Mouse (Mus musculus): Measurements from ENCODE around the gene Gnaz. TPM values are rescaled to one million over a fixed set of nuclear protein-coding genes. Genes with fewer than 3 reads are reported as not detected.
A peak's percentile ranks its signal among the peaks of the same experiment; 100 is the strongest.

The Gnaz gene
- polyA plus RNA-seq, 1 experiment from 2014 or later = 3.7 TPM

DNA sequence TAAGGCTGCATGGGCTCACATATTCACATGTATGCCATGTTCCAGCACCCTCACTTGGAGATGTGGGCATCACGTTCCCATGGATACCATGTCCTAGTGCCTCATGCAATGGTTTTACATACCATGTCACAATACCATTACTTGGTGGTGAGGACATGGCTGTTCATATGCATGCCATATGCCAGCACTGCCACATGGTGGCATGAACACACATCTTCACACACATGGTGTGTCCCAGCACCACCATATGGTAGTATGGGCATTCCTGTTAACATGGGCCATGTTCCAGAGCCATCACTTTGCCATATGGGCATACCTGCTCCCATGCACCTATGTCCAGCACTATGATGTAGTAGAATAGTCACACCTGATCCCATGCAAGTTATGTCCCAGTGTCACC lies 26.2 kb upstream of the Gnaz start:
- DNase-seq (no peak), ATAC-seq (no peak)
- no peaks in the 10 kb centered on the region for H3K4me1 ChIP-seq (ENCODE audit: insufficient read depth)
- H3K9me3 ChIP-seq (ENCODE audit: low read length) = no peaks in the 10 kb centered on the region
- H3K27ac ChIP-seq (ENCODE audit: low read depth) = no peak overlapping the region
- TF ChIP-seq EP300 (IDR thresholded peaks at IDR 0.05; ENCODE audit: low read depth) = no peak
- peak; percentile 20; the same call in 1 of the 2 replicates for TF ChIP-seq CTCF (IDR thresholded peaks at IDR 0.05; ENCODE audit: low read depth)
- no peak overlapping the region for H3K4me3 ChIP-seq (ENCODE audit: low read depth, low read length)
- no peaks in the 10 kb centered on the region for H3K27me3 ChIP-seq (ENCODE audit: insufficient read depth, low read length)
- no peak overlapping the region for H3K4me2 ChIP-seq (ENCODE audit: low read depth, low read length)
- H3K36me3 ChIP-seq (replicated peaks; ENCODE audit: insufficient read depth, low read length) = no peaks in the 10 kb centered on the region
- WGBS (ENCODE audit: insufficient replicate concordance) = 77% methylated on average over 1 of the region's 1 CpGs
- H3K9ac ChIP-seq (replicated peaks) = no peak overlapping the region

DNA sequence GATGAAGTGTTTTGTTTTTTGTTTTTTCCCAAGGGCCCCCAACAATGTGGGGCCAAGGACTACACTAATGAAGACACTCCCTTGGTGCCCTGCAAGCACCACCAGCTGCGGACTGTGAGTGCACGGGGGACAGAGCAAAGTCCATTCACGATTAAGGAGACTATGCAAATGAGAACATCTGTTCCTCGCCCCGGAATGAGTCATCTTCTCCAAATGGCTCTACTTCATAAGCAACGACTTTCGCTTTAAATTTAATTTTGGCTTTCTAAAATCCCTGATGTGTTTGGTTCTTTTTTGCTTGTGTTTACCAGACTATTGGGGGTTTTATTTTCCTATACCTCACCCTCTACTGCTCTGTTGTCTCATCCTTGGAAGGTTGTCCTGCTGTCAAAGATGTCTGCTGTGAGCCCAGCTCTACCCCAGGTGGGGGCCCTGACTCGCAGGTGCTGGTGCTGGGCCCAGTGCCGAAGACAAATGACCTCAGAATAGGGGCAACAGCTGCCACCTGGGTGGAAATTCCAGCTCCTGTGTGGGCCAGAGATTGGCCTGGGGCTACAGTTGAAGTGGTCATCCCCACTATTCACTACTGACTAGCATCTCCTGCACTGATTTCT lies 14.0 kb upstream of the Gnaz start:
- Histone ChIP-seq H3K4me2 (ENCODE audit: low read depth, low read length) (no peak overlapping the region), H3K27ac (ENCODE audit: low read depth) (no peak overlapping the region), H3K9me3 (ENCODE audit: low read length) (no peaks in the 10 kb centered on the region), H3K36me3 (replicated peaks; ENCODE audit: insufficient read depth, low read length) (no peaks in the 10 kb centered on the region), H3K4me1 (ENCODE audit: insufficient read depth) (no peaks in the 10 kb centered on the region), H3K4me3 (ENCODE audit: low read depth, low read length) (no peak overlapping the region), H3K27me3 (ENCODE audit: insufficient read depth, low read length) (no peaks in the 10 kb centered on the region), H3K9ac (replicated peaks) (no peak overlapping the region)
- no peak for ATAC-seq
- 50% methylated on average over 9 of the region's 9 CpGs for WGBS (ENCODE audit: insufficient replicate concordance)
- no peak for DNase-seq
- TF ChIP-seq CTCF (IDR thresholded peaks at IDR 0.05; ENCODE audit: low read depth) (no peak), EP300 (IDR thresholded peaks at IDR 0.05; ENCODE audit: low read depth) (no peak)

DNA sequence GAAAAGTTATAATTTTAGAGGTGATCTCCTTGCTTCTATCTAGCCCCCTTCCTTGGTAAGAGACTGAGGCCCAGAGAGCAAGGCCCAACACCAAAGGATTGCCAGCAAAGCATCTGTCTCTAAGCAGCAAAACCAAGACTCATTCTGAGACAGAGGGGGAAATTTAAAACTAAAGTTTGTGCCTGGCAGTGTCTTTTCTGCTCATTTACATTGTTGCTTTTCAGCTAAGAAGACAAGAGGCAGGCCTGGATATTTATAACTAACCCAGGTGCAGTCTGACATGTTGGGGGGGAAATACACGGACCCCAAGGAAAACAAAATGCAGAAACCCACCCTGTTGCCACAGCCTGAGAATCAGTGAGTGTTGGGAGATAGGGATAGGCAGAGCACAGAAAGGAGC lies 2.6 kb upstream of the Gnaz start:
- peaks cover 16% of the 10 kb centered on the region for H3K27me3 ChIP-seq (ENCODE audit: insufficient read depth, low read length)
- no peak overlapping the region for H3K27ac ChIP-seq (ENCODE audit: low read depth)
- no peak for ATAC-seq

DNA sequence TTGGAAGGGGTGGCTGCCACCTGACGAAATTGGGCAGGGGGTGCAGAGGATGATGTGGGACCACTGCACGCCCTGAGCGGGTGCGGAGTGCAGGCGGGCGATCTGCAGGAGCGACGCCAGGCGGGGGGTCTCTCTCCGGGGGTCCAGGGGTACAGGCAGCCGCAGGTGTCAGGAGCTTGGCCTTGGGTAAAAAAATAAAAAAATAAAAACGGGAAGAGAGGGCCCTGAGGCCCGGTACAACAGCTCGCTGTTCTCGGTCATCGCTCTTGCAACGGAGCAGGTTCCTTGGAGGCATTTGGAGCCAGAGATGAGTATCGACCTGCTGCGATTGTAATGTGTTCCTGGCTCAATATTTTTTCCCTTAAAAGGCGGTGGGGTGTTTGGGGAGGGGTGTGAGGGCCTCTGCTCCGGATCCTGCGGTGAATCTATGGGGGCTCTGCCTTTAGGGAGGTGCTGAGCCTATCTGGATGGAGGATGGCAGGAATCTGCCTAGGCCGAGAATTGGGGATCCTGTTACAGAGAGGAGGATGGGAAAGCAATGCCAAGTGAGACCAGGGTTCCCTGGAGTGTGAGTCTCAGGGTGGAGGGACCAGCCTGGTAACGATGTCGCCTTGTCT lies 782 bp downstream of the Gnaz start:
- TF ChIP-seq EP300 (IDR thresholded peaks at IDR 0.05; ENCODE audit: low read depth) = no peak
- no peak for TF ChIP-seq CTCF (IDR thresholded peaks at IDR 0.05; ENCODE audit: low read depth)
- Histone ChIP-seq H3K27me3 (ENCODE audit: insufficient read depth, low read length) (peaks cover 16% of the 10 kb centered on the region), H3K9ac (replicated peaks) (no peak overlapping the region), H3K4me1 (ENCODE audit: insufficient read depth) (peaks cover 14% of the 10 kb centered on the region), H3K4me3 (ENCODE audit: low read depth, low read length) (peak overlapping the region; percentile 46), H3K27ac (ENCODE audit: low read depth) (no peak overlapping the region), H3K36me3 (replicated peaks; ENCODE audit: insufficient read depth, low read length) (no peaks in the 10 kb centered on the region), H3K4me2 (ENCODE audit: low read depth, low read length) (peak overlapping the region; percentile 75), H3K9me3 (ENCODE audit: low read length) (no peaks in the 10 kb centered on the region)
- no peak for DNase-seq
- ATAC-seq = no peak
- WGBS (ENCODE audit: insufficient replicate concordance) = 10% methylated on average over 25 of the region's 25 CpGs

More for the DNA sequence above, 2.6 kb upstream of the Gnaz start:
- no peaks in the 10 kb centered on the region for H3K36me3 ChIP-seq (replicated peaks; ENCODE audit: insufficient read depth, low read length)
- H3K4me3 ChIP-seq (ENCODE audit: low read depth, low read length) = no peak overlapping the region
- WGBS (ENCODE audit: insufficient replicate concordance) = 65% methylated on average over 1 of the region's 1 CpGs
- no peaks in the 10 kb centered on the region for H3K9me3 ChIP-seq (ENCODE audit: low read length)
- no peak overlapping the region for H3K4me2 ChIP-seq (ENCODE audit: low read depth, low read length)
- peaks cover 14% of the 10 kb centered on the region for H3K4me1 ChIP-seq (ENCODE audit: insufficient read depth)
- no peak for DNase-seq
- H3K9ac ChIP-seq (replicated peaks) = no peak overlapping the region
- TF ChIP-seq EP300 (IDR thresholded peaks at IDR 0.05; ENCODE audit: low read depth) = no peak
- no peak for TF ChIP-seq CTCF (IDR thresholded peaks at IDR 0.05; ENCODE audit: low read depth)

DNA sequence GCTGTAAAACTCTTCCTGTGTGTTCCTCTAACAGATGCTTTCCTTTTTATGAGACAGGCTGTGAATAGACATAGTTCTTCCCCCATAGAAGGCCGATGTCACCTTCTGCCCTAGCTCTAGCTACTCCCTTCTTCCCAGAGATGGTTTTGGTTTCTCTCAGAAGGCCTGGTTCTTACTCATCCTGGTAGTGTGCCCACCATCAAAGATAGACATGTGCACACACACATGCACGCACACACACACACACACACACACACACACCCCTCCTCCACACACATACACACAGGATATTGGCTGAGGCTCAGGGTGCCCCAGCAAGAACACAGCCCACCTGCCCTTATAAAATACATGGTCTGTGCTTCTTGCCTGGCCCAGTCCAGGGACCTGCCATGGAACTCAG lies 2.3 kb downstream of the Gnaz start:
- WGBS (ENCODE audit: insufficient replicate concordance) = 69% methylated on average over 2 of the region's 2 CpGs
- Histone ChIP-seq H3K4me2 (ENCODE audit: low read depth, low read length) (no peak overlapping the region), H3K9ac (replicated peaks) (no peak overlapping the region), H3K4me1 (ENCODE audit: insufficient read depth) (peaks cover 14% of the 10 kb centered on the region), H3K4me3 (ENCODE audit: low read depth, low read length) (no peak overlapping the region), H3K9me3 (ENCODE audit: low read length) (no peaks in the 10 kb centered on the region), H3K36me3 (replicated peaks; ENCODE audit: insufficient read depth, low read length) (no peaks in the 10 kb centered on the region), H3K27me3 (ENCODE audit: insufficient read depth, low read length) (peaks cover 16% of the 10 kb centered on the region), H3K27ac (ENCODE audit: low read depth) (no peak overlapping the region)
- no peak for TF ChIP-seq CTCF (IDR thresholded peaks at IDR 0.05; ENCODE audit: low read depth)
- no peak for TF ChIP-seq EP300 (IDR thresholded peaks at IDR 0.05; ENCODE audit: low read depth)
- no peak for ATAC-seq
- no peak for DNase-seq

DNA sequence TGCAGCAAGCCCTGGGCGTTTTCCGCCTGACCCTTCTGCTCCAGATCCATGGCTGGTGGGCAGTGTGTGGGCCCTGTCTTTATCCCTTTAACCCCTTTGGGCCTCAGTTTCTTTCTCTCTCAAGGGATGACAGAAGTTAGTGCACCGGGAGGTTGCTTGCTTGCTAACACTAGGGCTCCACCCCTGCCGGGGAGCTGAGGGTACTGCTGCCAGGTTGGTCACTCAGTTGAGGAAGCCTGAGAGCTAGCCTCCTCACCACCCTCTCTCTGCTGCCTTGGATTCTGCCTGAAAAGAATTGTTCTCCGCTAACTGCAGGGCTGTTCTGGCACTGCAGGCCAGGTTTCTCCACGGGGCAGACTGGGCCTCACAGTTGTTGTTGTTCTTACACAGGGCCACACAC lies 6.0 kb downstream of the Gnaz start:
- WGBS (ENCODE audit: insufficient replicate concordance) = 72% methylated on average over 6 of the region's 6 CpGs
- no peak for DNase-seq

More for the DNA sequence above, 6.0 kb downstream of the Gnaz start:
- no peak overlapping the region for H3K4me2 ChIP-seq (ENCODE audit: low read depth, low read length)
- no peak overlapping the region for H3K27ac ChIP-seq (ENCODE audit: low read depth)
- H3K27me3 ChIP-seq (ENCODE audit: insufficient read depth, low read length) = peaks cover 7% of the 10 kb centered on the region
- H3K4me3 ChIP-seq (ENCODE audit: low read depth, low read length) = no peak overlapping the region
- H3K4me1 ChIP-seq (ENCODE audit: insufficient read depth) = peaks cover under 1% of the 10 kb centered on the region; the same call in 1 of the 2 replicates
- no peaks in the 10 kb centered on the region for H3K36me3 ChIP-seq (replicated peaks; ENCODE audit: insufficient read depth, low read length)
- H3K9me3 ChIP-seq (ENCODE audit: low read length) = no peaks in the 10 kb centered on the region
- no peak for ATAC-seq
- H3K9ac ChIP-seq (replicated peaks) = no peak overlapping the region
- TF ChIP-seq EP300 (IDR thresholded peaks at IDR 0.05; ENCODE audit: low read depth) (no peak), CTCF (IDR thresholded peaks at IDR 0.05; ENCODE audit: low read depth) (no peak)

Data from liver, postnatal 0 days (tissue).